10 mouse cellular contexts compared by ENCODE assay signal in genomic region chr6:145861462-145862227, GRCm38 (mm10). TPM values are rescaled to one million over a fixed set of nuclear protein-coding genes. Genes with fewer than 3 reads are reported as not detected.
DNase-seq lines count a peak whose midpoint lies in the region; ATAC-seq and TF ChIP-seq lines count a peak whose summit lies in the region.
"Had no signal": no experiment of that assay in that cellular context is flagged by ENCODE, and none has a peak within 500 bp of the region (broad histone marks: within the 10 kb centered on the region; RNA-seq: fewer than 3 reads in every experiment).

No protein-coding gene starts in this region.

- no peak overlapping the region for H3K9ac ChIP-seq in forebrain, embryonic 11.5 days (ENCODE audit: low read length)
- H3K9ac ChIP-seq in hindbrain, embryonic 15.5 days, result no peak overlapping the region
- H3K9ac ChIP-seq in neural tube, embryonic 14.5 days (replicated peaks; ENCODE audit: low read depth, low read length), result no peak overlapping the region
- no peak overlapping the region for H3K9ac ChIP-seq in intestine, postnatal 0 days (ENCODE audit: low read depth, low read length)

- 71% methylated on average over 9 of the region's 9 CpGs for WGBS in forebrain, embryonic 11.5 days
- WGBS in hindbrain, embryonic 15.5 days, result 75% methylated on average over 9 of the region's 9 CpGs
- WGBS in neural tube, embryonic 14.5 days, result 80% methylated on average over 9 of the region's 9 CpGs
- WGBS in intestine, postnatal 0 days, result 80% methylated on average over 9 of the region's 9 CpGs

- no peaks in the 10 kb centered on the region for H3K36me3 ChIP-seq in forebrain, embryonic 11.5 days (ENCODE audit: control insufficient read depth, insufficient read depth, low read length)
- no peaks in the 10 kb centered on the region for H3K36me3 ChIP-seq in hindbrain, embryonic 15.5 days
- no peaks in the 10 kb centered on the region for H3K36me3 ChIP-seq in neural tube, embryonic 14.5 days (ENCODE audit: control insufficient read depth, insufficient read depth, low read length)
- no peaks in the 10 kb centered on the region for H3K36me3 ChIP-seq in intestine, postnatal 0 days (ENCODE audit: control insufficient read depth, insufficient read depth)

- peaks cover 11% of the 10 kb centered on the region; the same call in 1 of the 2 replicates for H3K4me1 ChIP-seq in forebrain, embryonic 11.5 days (replicated peaks; ENCODE audit: control insufficient read depth, insufficient read depth, low read length)
- H3K4me1 ChIP-seq in hindbrain, embryonic 15.5 days (replicated peaks), result peaks cover 33% of the 10 kb centered on the region
- H3K4me1 ChIP-seq in neural tube, embryonic 14.5 days (ENCODE audit: control insufficient read depth, insufficient read depth, low read length), result peaks cover 14% of the 10 kb centered on the region
- H3K4me1 ChIP-seq in intestine, postnatal 0 days (replicated peaks; ENCODE audit: control insufficient read depth, insufficient read depth, low read length), result 0 out of 2 replicates have a peak, but pooled peaks cover 3% of the 10 kb centered on the region

- TF ChIP-seq CTCF in layer of hippocampus, adult 2 months (conservative IDR thresholded peaks at IDR 0.05), result no peak
- no peak for TF ChIP-seq CTCF in intestine, postnatal 0 days (IDR thresholded peaks at IDR 0.05; ENCODE audit: low read depth)

- DNase-seq in layer of hippocampus, adult 2 months (ENCODE audit: low spot score in 2 of 2), result no peak
- DNase-seq in layer of hippocampus, adult 11-12 months (ENCODE audit: low spot score), result no peak
- no peak for DNase-seq in forebrain, embryonic 11.5 days (ENCODE audit: low spot score)
- no peak for DNase-seq in right cerebral cortex, adult 18-20 months
- DNase-seq: lung, adult 18-20 months; thymus, postnatal 4 days had no signal

- H3K4me3 ChIP-seq in layer of hippocampus, adult 2 months, result peak overlapping the region; percentile 84
- 0 out of 2 replicates have a peak overlapping the region, but pooled peaks have one; percentile 52 for H3K4me3 ChIP-seq in forebrain, embryonic 11.5 days (ENCODE audit: low read depth, low read length)
- H3K4me3 ChIP-seq in hindbrain, embryonic 15.5 days, result peak overlapping the region; percentile 61
- H3K4me3 ChIP-seq in neural tube, embryonic 14.5 days (ENCODE audit: low read depth, low read length), result peak overlapping the region; percentile 54; the same call in 1 of the 2 replicates
- H3K4me3 ChIP-seq in intestine, postnatal 0 days (ENCODE audit: low read depth, low read length), result no peak overlapping the region

- no peak overlapping the region for H3K4me2 ChIP-seq in forebrain, embryonic 11.5 days (ENCODE audit: low read depth, low read length, severe bottlenecking)
- peak overlapping the region; percentile 95 for H3K4me2 ChIP-seq in hindbrain, embryonic 15.5 days
- H3K4me2 ChIP-seq in neural tube, embryonic 14.5 days (ENCODE audit: low read depth, low read length), result peak overlapping the region; percentile 100; the same call in 1 of the 2 replicates
- no peak overlapping the region for H3K4me2 ChIP-seq in intestine, postnatal 0 days (replicated peaks; ENCODE audit: low read depth)

- H3K9me3 ChIP-seq in forebrain, embryonic 11.5 days (ENCODE audit: control insufficient read depth, low read length), result no peaks in the 10 kb centered on the region
- H3K9me3 ChIP-seq in hindbrain, embryonic 15.5 days, result no peaks in the 10 kb centered on the region
- H3K9me3 ChIP-seq in neural tube, embryonic 14.5 days (ENCODE audit: control insufficient read depth, low read length), result no peaks in the 10 kb centered on the region
- no peaks in the 10 kb centered on the region for H3K9me3 ChIP-seq in intestine, postnatal 0 days (ENCODE audit: control insufficient read depth)

- no peak for ATAC-seq in forebrain, embryonic 11.5 days (replicated peaks; ENCODE audit: low FRiP score)
- no peak for ATAC-seq in hindbrain, embryonic 15.5 days (ENCODE audit: low FRiP score, low read depth)
- ATAC-seq in neural tube, embryonic 14.5 days (ENCODE audit: low read depth), result no peak
- ATAC-seq in intestine, postnatal 0 days, result no peak
- ATAC-seq: intestine, embryonic 16.5 days had no signal

- peak overlapping the region; percentile 99; the same call in 1 of the 2 replicates for H3K27ac ChIP-seq in layer of hippocampus, adult 2 months
- no peak overlapping the region for H3K27ac ChIP-seq in forebrain, embryonic 11.5 days (ENCODE audit: low read depth, low read length)
- H3K27ac ChIP-seq in hindbrain, embryonic 15.5 days (replicated peaks), result no peak overlapping the region
- H3K27ac ChIP-seq in neural tube, embryonic 14.5 days (ENCODE audit: low read depth, low read length), result no peak overlapping the region
- H3K27ac ChIP-seq in intestine, postnatal 0 days (ENCODE audit: low read depth, low read length), result no peak overlapping the region

- peaks cover 35% of the 10 kb centered on the region for H3K27me3 ChIP-seq in forebrain, embryonic 11.5 days (ENCODE audit: control insufficient read depth, insufficient read depth, low read length)
- H3K27me3 ChIP-seq in hindbrain, embryonic 15.5 days, result peaks cover 12% of the 10 kb centered on the region; the same call in 1 of the 2 replicates
- peaks cover 22% of the 10 kb centered on the region; the same call in 1 of the 2 replicates for H3K27me3 ChIP-seq in neural tube, embryonic 14.5 days (ENCODE audit: control insufficient read depth, insufficient read depth, low read length)
- peaks cover 47% of the 10 kb centered on the region for H3K27me3 ChIP-seq in intestine, postnatal 0 days (replicated peaks; ENCODE audit: control insufficient read depth, insufficient read depth, low read length)

RNA-seq across cellular contexts. Expression of gene Bhlhe41, which starts 3.7 kb away (rescaled TPM):
- 10 to 100 TPM; 45.2 to 47.1 TPM for total RNA-seq in layer of hippocampus, adult 2 months (2021)
- polyA plus RNA-seq in forebrain, embryonic 11.5 days (2014; fragmentation: Nextera tagmentation; extraction: Ambion mirVana), result 2.1 and 2.4 TPM in 2 replicates
- polyA plus RNA-seq in hindbrain, embryonic 15.5 days (2015; fragmentation: Nextera tagmentation; extraction: Ambion mirVana), result 6.6 and 6.8 TPM in 2 replicates
- polyA plus RNA-seq in neural tube, embryonic 14.5 days (2014; fragmentation: Nextera tagmentation; extraction: Ambion mirVana), result 4.9 and 6.6 TPM in 2 replicates
- polyA plus RNA-seq in intestine, postnatal 0 days (2015; fragmentation: Nextera tagmentation; extraction: Ambion mirVana), result 0.44 and 0.61 TPM in 2 replicates

Comparison
In these comparisons a context has a peak if more than half of its experiments do, and no peak if none do; other contexts are left out.
1. H3K4me2 ChIP-seq: peak in hindbrain, embryonic 15.5 days (single experiment) and neural tube, embryonic 14.5 days (single experiment); none in forebrain, embryonic 11.5 days (single experiment) and intestine, postnatal 0 days (single experiment).